Mouse (Mus musculus) embryonic fibroblast, embryonic 13.5 days (primary cell): Measurements from ENCODE around the gene Rere.

Experiments
- CTCF ChIP-seq: IDR thresholded peaks from 2 replicates; pipeline ENCODE4 v1.5.1; 2011; ENCODE audit warnings: mild to moderate bottlenecking, control low read depth, low read length, moderate library complexity, borderline replicate concordance; ENCODE audit not compliant: insufficient read depth
- POLR2A ChIP-seq: IDR thresholded peaks from 2 replicates; pipeline ENCODE4 v1.6.1; 2011; ENCODE audit warnings: low read depth, mild to moderate bottlenecking, control low read depth, low read length, moderate library complexity

DNA sequence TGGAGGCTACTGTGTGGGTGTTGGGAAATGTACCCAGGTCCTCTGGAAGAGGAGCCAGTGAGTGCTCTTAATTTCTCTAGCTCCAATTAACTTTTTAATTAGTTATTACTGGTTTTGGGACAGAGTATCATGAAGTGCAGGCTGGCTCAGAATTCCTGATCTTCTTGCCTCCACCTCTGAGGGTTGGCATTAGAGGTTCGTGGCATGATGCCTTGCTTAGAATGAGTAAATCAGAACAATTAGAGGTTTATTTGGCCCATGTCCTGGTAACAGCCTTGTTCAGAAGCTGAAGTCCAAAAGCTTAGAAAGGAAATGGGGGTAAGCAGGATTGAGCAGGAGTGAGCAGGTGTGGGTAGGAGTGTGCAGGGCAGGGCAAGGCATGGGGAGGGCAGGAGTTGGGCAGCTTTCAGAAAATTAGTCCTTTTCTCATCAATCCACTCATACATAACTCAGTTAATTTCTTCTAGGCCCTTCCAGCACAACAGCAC is 94.0 kb downstream of the Rere start:
- TF ChIP-seq CTCF (no peak), POLR2A (no peak)
